Mouse (Mus musculus) lung, embryonic 15.5 days (tissue): ENCODE results near the gene Slc38a3. TPM values are rescaled to one million over a fixed set of nuclear protein-coding genes. Genes with fewer than 3 reads are reported as not detected.
A peak's percentile ranks its signal among the peaks of the same experiment; 100 is the strongest.

Experiments used
- ATAC-seq: fragments of 200-750 bp; cut with Nextera tagmentation; 2 replicates; pipeline ENCODE4 v1.8.0; 2017; ENCODE audit warnings: moderate number of reproducible peaks, borderline replicate concordance; ENCODE audit not compliant: low FRiP score, low TSS enrichment; ENCODE audit errors: extremely low read depth
- H3K27ac ChIP-seq: fragments of 300-500 bp; sonication (generic); 2 replicates; pipeline ENCODE4 v1.5.1; 2015; ENCODE audit warnings: moderate library complexity, mild to moderate bottlenecking, inconsistent platforms
- H3K27me3 ChIP-seq: fragments of 300-500 bp; sonication (generic); 2 replicates; pipeline ENCODE4 v1.6.1; 2015; ENCODE audit warnings: inconsistent platforms
- H3K36me3 ChIP-seq: fragments of 300-500 bp; sonication (generic); 2 replicates; pipeline ENCODE4 v1.6.1; 2015; ENCODE audit warnings: inconsistent platforms
- H3K4me1 ChIP-seq: fragments of 300-500 bp; sonication (generic); 2 replicates; pipeline ENCODE4 v1.6.1; 2015; ENCODE audit warnings: inconsistent platforms
- H3K4me2 ChIP-seq: fragments of 300-500 bp; sonication (generic); 2 replicates; pipeline ENCODE4 v1.6.1; 2015; ENCODE audit warnings: inconsistent platforms, mild to moderate bottlenecking, moderate library complexity
- H3K4me3 ChIP-seq: fragments of 300-500 bp; sonication (generic); 2 replicates; pipeline ENCODE4 v1.5.1; 2015; ENCODE audit warnings: mild to moderate bottlenecking, inconsistent platforms
- H3K9ac ChIP-seq: fragments of 300-500 bp; sonication (generic); 2 replicates; pipeline ENCODE4 v1.6.1; 2015; ENCODE audit warnings: inconsistent platforms
- H3K9me3 ChIP-seq: fragments of 300-500 bp; sonication (generic); 2 replicates; pipeline ENCODE4 v1.6.1; 2016; ENCODE audit warnings: inconsistent platforms
- WGBS: fragments of 180-500 bp; shearing (Covaris S2); methylation state at CpG from one replicate; pipeline ENCODE4 v1.1.7; 2015; 5-methylcytosine and 5-hydroxymethylcytosine counted together
- polyA plus RNA-seq: library from polyadenylated mRNA; unstranded; fragments of >200 nt; fragmentation: Nextera tagmentation; extraction: Ambion mirVana; gene quantifications from 2 replicates; pipeline ENCODE4 v1.2.1, GENCODE M21; 2015

Slc38a3 gene
- polyA plus RNA-seq, 1 experiment from 2014 or later = 3.9 TPM

DNA sequence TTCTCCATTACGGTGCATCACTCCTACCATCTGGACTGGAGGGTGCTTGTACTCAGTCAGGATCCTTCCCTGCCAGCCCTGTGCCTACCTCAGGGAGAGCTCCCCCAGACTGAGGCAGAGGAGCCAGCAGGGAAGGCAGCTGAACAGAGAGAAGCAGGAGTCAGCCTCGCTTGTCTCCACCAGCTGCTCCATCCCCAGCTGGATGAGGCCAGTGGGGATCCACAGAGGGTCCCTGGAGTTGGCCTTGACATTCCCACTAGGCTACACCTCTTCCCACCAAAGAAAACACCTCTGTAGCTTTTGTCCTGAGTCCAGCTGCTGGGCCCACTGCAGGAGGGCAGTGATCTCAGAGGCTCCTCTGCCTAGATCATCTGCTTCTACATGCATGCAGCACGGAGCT, 44.4 kb downstream of the Slc38a3 start:
- 85% methylated on average over 3 of the region's 3 CpGs for WGBS
- Histone ChIP-seq H3K27ac (peak overlapping the region; percentile 59; the same call in 1 of the 2 replicates), H3K36me3 (peaks cover 40% of the 10 kb centered on the region), H3K27me3 (no peaks in the 10 kb centered on the region), H3K9ac (no peak overlapping the region), H3K4me1 (peaks cover 70% of the 10 kb centered on the region), H3K4me3 (no peak overlapping the region), H3K9me3 (no peaks in the 10 kb centered on the region), H3K4me2 (no peak overlapping the region)
- no peak for ATAC-seq

DNA sequence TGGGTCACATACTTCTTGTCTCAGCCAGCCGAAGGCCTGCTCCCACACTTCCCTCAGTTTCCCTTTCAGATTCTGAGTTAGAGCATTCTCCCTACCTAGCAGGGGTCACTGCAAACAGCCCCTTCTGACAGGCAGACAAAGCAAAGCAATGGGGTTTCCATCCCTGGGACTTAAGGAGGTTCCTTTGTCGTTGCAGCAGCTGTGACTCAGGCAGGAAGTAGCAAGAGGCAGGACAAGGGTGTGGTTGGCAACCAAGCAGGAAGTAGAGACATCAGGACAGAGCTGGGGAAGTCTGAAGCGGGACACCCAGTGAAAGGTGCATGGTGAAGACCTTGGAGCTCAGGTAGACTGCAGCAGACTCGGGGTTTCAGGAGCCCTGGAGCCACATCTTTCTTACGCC, 44.8 kb downstream of the Slc38a3 start:
- H3K4me3 ChIP-seq = no peak overlapping the region
- H3K9me3 ChIP-seq = no peaks in the 10 kb centered on the region
- H3K4me1 ChIP-seq = peaks cover 70% of the 10 kb centered on the region
- no peaks in the 10 kb centered on the region for H3K27me3 ChIP-seq
- 72% methylated on average over 5 of the region's 5 CpGs for WGBS
- no peak for ATAC-seq
- peaks cover 44% of the 10 kb centered on the region for H3K36me3 ChIP-seq
- H3K4me2 ChIP-seq = no peak overlapping the region
- no peak overlapping the region for H3K9ac ChIP-seq
- peak overlapping the region; percentile 59; the same call in 1 of the 2 replicates for H3K27ac ChIP-seq

DNA sequence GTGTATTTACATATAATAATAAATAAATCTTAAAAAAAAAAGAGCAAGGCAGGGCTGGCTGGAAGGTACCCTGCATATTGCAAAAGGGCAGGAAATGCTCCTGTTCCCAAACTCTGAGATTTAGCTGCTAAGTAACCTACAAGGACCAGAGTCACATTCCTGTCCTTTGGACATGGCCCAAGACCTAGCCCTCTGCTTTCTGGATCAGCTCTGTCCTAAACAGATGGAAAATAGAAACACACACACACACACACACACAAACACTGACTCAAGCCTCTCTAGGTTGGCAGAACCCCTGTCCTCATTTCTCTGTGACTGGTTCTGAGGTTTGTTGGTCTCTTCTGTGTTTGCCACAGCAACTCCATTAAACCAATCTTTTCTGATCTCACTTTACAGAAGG, 48.4 kb downstream of the Slc38a3 start:
- H3K4me3 ChIP-seq = no peak overlapping the region
- no peaks in the 10 kb centered on the region for H3K27me3 ChIP-seq
- no peak overlapping the region for H3K9ac ChIP-seq
- ATAC-seq = no peak
- H3K9me3 ChIP-seq = no peaks in the 10 kb centered on the region
- peaks cover 76% of the 10 kb centered on the region for H3K36me3 ChIP-seq
- peaks cover 53% of the 10 kb centered on the region for H3K4me1 ChIP-seq
- H3K4me2 ChIP-seq = no peak overlapping the region
- H3K27ac ChIP-seq = no peak overlapping the region

GRCm38 (mm10) chr9:107619546-107619879, 49.8 kb downstream of the Slc38a3 start:
- Histone ChIP-seq H3K27ac (peak overlapping the region; percentile 88), H3K4me3 (no peak overlapping the region), H3K4me2 (no peak overlapping the region), H3K9me3 (no peaks in the 10 kb centered on the region), H3K27me3 (no peaks in the 10 kb centered on the region), H3K4me1 (peaks cover 41% of the 10 kb centered on the region), H3K36me3 (peaks cover 78% of the 10 kb centered on the region), H3K9ac (no peak overlapping the region)
- 42% methylated on average over 13 of the region's 13 CpGs for WGBS
- no peak; the same call in none of the 2 replicates for ATAC-seq

DNA sequence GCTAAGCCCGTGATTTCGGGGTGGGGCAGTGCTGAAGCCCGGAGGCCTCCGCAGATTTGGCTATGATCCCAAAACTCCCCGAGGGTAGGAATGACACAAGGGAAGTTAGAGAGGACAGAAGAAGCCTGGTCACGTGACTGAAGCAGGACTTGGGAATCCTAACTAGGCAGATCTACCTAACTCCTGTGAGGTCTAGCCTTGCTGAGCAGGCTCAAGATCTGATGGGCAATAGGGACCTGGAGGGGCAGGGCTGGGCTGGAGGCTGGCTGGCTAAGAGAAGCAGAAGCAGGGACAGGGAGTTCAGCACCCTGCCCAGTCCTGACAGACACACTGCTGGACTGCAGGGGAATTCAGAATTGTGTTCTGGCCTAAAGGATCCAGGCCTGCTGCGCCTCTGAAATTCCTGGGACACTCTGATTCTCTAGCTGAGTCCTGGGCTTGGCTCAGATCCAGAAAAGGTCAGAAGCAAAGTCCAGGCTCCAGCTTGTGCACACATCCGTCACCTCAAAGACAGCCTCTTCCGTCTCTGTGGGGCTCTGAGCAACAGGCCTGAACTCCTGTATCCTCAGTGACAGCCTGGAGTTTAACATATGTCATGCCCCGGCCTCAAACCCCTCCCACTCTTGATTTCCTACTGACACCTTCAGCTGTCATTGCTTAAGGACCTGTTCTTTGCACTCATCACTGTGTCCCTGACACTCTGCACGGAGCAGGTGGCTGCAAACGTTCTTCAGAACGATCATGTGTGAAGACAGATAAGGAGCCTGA, 50.4 kb downstream of the Slc38a3 start:
- peak overlapping the region; percentile 88 for H3K27ac ChIP-seq
- H3K9ac ChIP-seq = peak overlapping the region; percentile 27; the same call in 1 of the 2 replicates
- H3K9me3 ChIP-seq = no peaks in the 10 kb centered on the region
- peaks cover 37% of the 10 kb centered on the region for H3K4me1 ChIP-seq
- H3K36me3 ChIP-seq = peaks cover 78% of the 10 kb centered on the region
- H3K4me3 ChIP-seq = no peak overlapping the region
- 14% methylated on average over 13 of the region's 13 CpGs for WGBS
- ATAC-seq = peak; percentile 73
- no peaks in the 10 kb centered on the region for H3K27me3 ChIP-seq
- no peak overlapping the region for H3K4me2 ChIP-seq

DNA sequence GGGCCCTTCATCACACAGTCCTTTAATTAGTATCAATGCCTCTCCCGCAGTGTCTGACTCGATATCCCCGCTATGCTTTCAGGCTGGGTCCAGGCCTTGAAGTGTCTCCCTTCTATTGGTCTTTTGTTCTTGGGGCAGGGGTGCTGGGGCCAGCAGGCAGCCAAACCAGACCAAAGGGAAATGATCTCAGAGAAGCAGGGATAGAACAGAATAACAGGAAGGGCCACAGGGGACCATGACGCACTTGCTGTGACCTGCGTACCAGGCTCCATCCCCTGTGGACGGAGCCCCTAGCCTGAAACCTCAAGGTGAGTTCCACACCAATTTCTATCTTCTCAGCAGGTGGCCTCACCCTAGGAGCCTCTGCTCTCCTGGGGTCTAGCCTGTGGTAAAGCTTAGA, 51.2 kb downstream of the Slc38a3 start:
- H3K36me3 ChIP-seq = peaks cover 75% of the 10 kb centered on the region
- H3K27me3 ChIP-seq = no peaks in the 10 kb centered on the region
- no peak overlapping the region for H3K9ac ChIP-seq
- H3K27ac ChIP-seq = peak overlapping the region; percentile 88
- no peak overlapping the region for H3K4me3 ChIP-seq
- no peak for ATAC-seq
- H3K9me3 ChIP-seq = no peaks in the 10 kb centered on the region
- WGBS = 74% methylated on average over 6 of the region's 6 CpGs
- peaks cover 45% of the 10 kb centered on the region for H3K4me1 ChIP-seq
- H3K4me2 ChIP-seq = no peak overlapping the region

DNA sequence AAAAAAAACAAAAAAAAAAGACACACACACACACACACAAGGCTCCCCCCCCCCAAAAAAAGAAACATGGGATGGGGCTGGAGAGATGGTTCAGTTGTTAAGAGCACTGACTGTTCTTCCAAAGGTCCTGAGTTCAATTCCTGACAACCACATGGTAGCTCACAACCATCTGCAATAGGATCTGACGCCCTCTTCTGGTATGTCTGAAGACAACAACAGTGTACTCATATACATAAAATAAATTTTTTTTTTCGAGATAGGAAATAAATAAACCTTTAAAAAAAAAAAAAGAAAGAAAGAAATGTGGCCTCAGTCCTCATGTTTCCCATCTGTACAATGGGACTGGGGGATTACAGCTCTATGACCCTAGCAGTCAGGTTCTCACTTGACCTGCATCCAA, 51.9 kb downstream of the Slc38a3 start:
- ATAC-seq = no peak
- Histone ChIP-seq H3K4me2 (no peak overlapping the region), H3K4me1 (peaks cover 49% of the 10 kb centered on the region), H3K27ac (no peak overlapping the region), H3K9ac (no peak overlapping the region), H3K27me3 (no peaks in the 10 kb centered on the region), H3K9me3 (no peaks in the 10 kb centered on the region), H3K4me3 (no peak overlapping the region), H3K36me3 (peaks cover 73% of the 10 kb centered on the region)
- 77% methylated on average over 2 of the region's 2 CpGs for WGBS

- peaks cover 61% of the 10 kb centered on the region for H3K36me3 ChIP-seq
- H3K4me2 ChIP-seq = no peak overlapping the region
- no peak overlapping the region for H3K4me3 ChIP-seq
- no peak for ATAC-seq
- WGBS = 89% methylated on average over 4 of the region's 4 CpGs
- 0 out of 2 replicates have a peak overlapping the region, but pooled peaks have one; percentile 3 for H3K27ac ChIP-seq
- H3K4me1 ChIP-seq = peaks cover 50% of the 10 kb centered on the region
- H3K27me3 ChIP-seq = no peaks in the 10 kb centered on the region
- H3K9ac ChIP-seq = no peak overlapping the region
- H3K9me3 ChIP-seq = no peaks in the 10 kb centered on the region
Observed at GRCm38 (mm10) chr9:107615035-107615434, 54.3 kb downstream of the Slc38a3 start.

- Histone ChIP-seq H3K4me3 (peak overlapping the region; percentile 39), H3K4me1 (peaks cover 46% of the 10 kb centered on the region), H3K9ac (peak overlapping the region; percentile 18; the same call in 1 of the 2 replicates), H3K4me2 (peak overlapping the region; percentile 85), H3K36me3 (peaks cover 42% of the 10 kb centered on the region), H3K27ac (peak overlapping the region; percentile 92), H3K9me3 (no peaks in the 10 kb centered on the region), H3K27me3 (no peaks in the 10 kb centered on the region)
- whole genome bisulfite sequencing = 8% methylated on average over 12 of the region's 12 CpGs
- peak; percentile 29; the same call in 1 of the 2 replicates for ATAC-seq
Observed at GRCm38 (mm10) chr9:107612945-107613569, 56.3 kb downstream of the Slc38a3 start.

- Histone ChIP-seq H3K9me3 (no peaks in the 10 kb centered on the region), H3K4me3 (peak overlapping the region; percentile 39), H3K4me1 (peaks cover 49% of the 10 kb centered on the region), H3K36me3 (peaks cover 35% of the 10 kb centered on the region), H3K9ac (peak overlapping the region; percentile 61), H3K27me3 (no peaks in the 10 kb centered on the region), H3K27ac (peak overlapping the region; percentile 92), H3K4me2 (peak overlapping the region; percentile 85)
- WGBS = 8% methylated on average over 40 of the region's 48 CpGs
- peak; percentile 93 for ATAC-seq
Observed at GRCm38 (mm10) chr9:107612191-107612944, 57.0 kb downstream of the Slc38a3 start.

- no peak for ATAC-seq
- peak overlapping the region; percentile 92 for H3K27ac ChIP-seq
- 53% methylated on average over 6 of the region's 6 CpGs for WGBS
- no peaks in the 10 kb centered on the region for H3K27me3 ChIP-seq
- H3K36me3 ChIP-seq = peaks cover 30% of the 10 kb centered on the region
- H3K4me3 ChIP-seq = peak overlapping the region; percentile 39; the same call in 1 of the 2 replicates
- peaks cover 55% of the 10 kb centered on the region for H3K4me1 ChIP-seq
- H3K9me3 ChIP-seq = no peaks in the 10 kb centered on the region
- peak overlapping the region; percentile 61 for H3K9ac ChIP-seq
- peak overlapping the region; percentile 85 for H3K4me2 ChIP-seq
Observed at GRCm38 (mm10) chr9:107611456-107612190, 57.7 kb downstream of the Slc38a3 start.
